Mouse (Mus musculus) embryonic facial prominence, embryonic 11.5 days (tissue): ENCODE measurements around the gene Lrrc26. TPM values are rescaled to one million over a fixed set of nuclear protein-coding genes. Genes with fewer than 3 reads are reported as not detected.
"Not testable (repeated sequence)": the region's sequence is repeated elsewhere in the genome, so short reads cannot be mapped to it uniquely, and the experiment has no call there.

Experiments
- ATAC-seq: fragments of 200-750 bp; cut with Nextera tagmentation; replicated peaks from 2 replicates; pipeline ENCODE4 v1.8.0; 2017; ENCODE audit warnings: low read depth; ENCODE audit not compliant: insufficient number of reproducible peaks, low FRiP score, low TSS enrichment
- DNase-seq: peaks from one replicate; pipeline ENCODE4 v3.0.0-alpha.2; 2015; ENCODE audit warnings: low spot score
- H3K27ac ChIP-seq: fragments of 300-500 bp; sonication (generic); replicated peaks from 2 replicates; pipeline ENCODE4 v1.5.1; 2014; ENCODE audit warnings: mild to moderate bottlenecking, low read depth, low read length, control low read depth
- H3K27me3 ChIP-seq: fragments of 300-500 bp; sonication (generic); 2 replicates; pipeline ENCODE4 v1.6.1; 2014; ENCODE audit warnings: mild to moderate bottlenecking, low read length, moderate library complexity, mixed read lengths; ENCODE audit not compliant: control insufficient read depth, insufficient read depth
- H3K36me3 ChIP-seq: fragments of 300-500 bp; sonication (generic); replicated peaks from 2 replicates; pipeline ENCODE4 v1.6.1; 2014; ENCODE audit warnings: low read depth, mild to moderate bottlenecking, low read length, moderate library complexity, mixed read lengths; ENCODE audit not compliant: control insufficient read depth, insufficient read depth
- H3K4me1 ChIP-seq: fragments of 300-500 bp; sonication (generic); 2 replicates; pipeline ENCODE4 v1.6.1; 2014; ENCODE audit warnings: low read length, mixed read lengths; ENCODE audit not compliant: control insufficient read depth, insufficient read depth
- H3K4me2 ChIP-seq: fragments of 300-500 bp; sonication (generic); 2 replicates; pipeline ENCODE4 v1.6.1; 2014; ENCODE audit warnings: low read depth, mild to moderate bottlenecking, control low read depth, low read length, moderate library complexity
- H3K4me3 ChIP-seq: fragments of 300-500 bp; sonication (generic); 2 replicates; pipeline ENCODE4 v1.5.1; 2014; ENCODE audit warnings: low read depth, low read length, control low read depth
- H3K9ac ChIP-seq: fragments of 300-500 bp; sonication (generic); replicated peaks from 2 replicates; pipeline ENCODE4 v1.6.1; 2014; ENCODE audit warnings: mild to moderate bottlenecking, control low read depth, low read length
- H3K9me3 ChIP-seq: fragments of 300-500 bp; sonication (generic); replicated peaks from 2 replicates; pipeline ENCODE4 v1.6.1; 2016; ENCODE audit warnings: mild to moderate bottlenecking, low read length, inconsistent platforms, mixed read lengths; ENCODE audit not compliant: control insufficient read depth
- WGBS: fragments of 180-500 bp; shearing (Covaris S2); extraction: QIAGEN DNeasy Blood & Tissue Kit; methylation state at CpG from one replicate; pipeline ENCODE4 v1.1.7; 2014; 5-methylcytosine and 5-hydroxymethylcytosine counted together
- polyA plus RNA-seq: library from polyadenylated mRNA; unstranded; fragments of >200 nt; fragmentation: Nextera tagmentation; extraction: Ambion mirVana; gene quantifications from 2 replicates; pipeline ENCODE4 v1.2.1, GENCODE M21; 2014

The Lrrc26 gene
- polyA plus RNA-seq, 1 experiment from 2014 or later: not detected

DNA sequence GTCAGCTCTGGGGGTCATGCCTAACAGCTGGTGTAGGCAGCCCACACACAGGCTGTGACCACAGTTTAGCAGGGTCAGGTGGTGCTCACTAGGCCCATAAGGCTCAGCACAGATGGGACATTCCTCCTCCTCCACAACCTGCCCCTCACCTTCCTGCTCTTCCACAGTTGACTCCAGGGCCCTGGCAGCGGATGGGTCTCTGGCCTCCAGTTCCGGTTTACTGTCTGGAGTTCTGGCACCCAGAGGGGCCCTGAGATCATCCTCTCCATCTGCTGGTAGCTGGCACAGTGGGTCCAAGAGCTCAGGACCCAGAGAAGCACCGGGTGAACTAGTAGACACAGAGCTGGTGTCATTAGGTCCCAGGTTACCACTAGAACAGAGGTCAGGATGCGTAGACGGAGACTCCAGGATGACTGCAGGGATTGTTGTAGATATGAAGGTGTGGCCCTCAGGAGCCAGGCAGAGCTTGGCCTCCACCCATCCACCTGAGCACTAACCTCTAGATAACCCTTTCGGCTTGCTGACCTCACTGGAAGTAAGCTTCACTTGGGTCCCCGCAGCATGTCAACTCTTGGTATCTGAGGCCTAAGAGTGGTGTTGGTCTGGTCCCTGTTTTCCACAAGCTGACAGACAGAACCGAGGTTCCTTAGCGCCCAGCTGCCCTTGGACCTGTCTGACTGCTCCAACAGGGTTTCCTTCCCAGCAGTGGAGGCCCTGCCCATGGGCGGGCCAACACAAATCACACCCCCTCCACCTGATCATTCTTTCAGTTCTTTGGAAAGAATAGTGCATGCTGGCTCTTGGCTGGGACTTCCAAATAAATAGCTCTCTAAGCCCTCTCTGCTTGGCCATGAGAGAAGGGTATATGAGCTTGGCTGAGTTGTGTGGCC is 43.3 kb upstream of the Lrrc26 start, which contains the start of gene AL732309.1:
AL732309.1 (minus strand) TSS at position 681 of the 890 bp plus-strand sequence.
- H3K36me3 ChIP-seq: no peaks in the 10 kb centered on the region; the same call in 1 of the 2 replicates
- WGBS: 89% methylated on average over 10 of the region's 10 CpGs
- no peak for ATAC-seq

GRCm38 (mm10) chr2:25252331-25252730 is 37.4 kb upstream of the Lrrc26 start:
- 87% methylated on average over 1 of the region's 1 CpGs for WGBS
- H3K4me2 ChIP-seq: no peak overlapping the region
- no peak overlapping the region for H3K27ac ChIP-seq
- H3K27me3 ChIP-seq: no peaks in the 10 kb centered on the region
- H3K9me3 ChIP-seq: no peaks in the 10 kb centered on the region
- H3K9ac ChIP-seq: no peak overlapping the region
- DNase-seq (no peak), ATAC-seq (no peak)
- no peaks in the 10 kb centered on the region; the same call in 1 of the 2 replicates for H3K4me1 ChIP-seq
- H3K36me3 ChIP-seq: no peaks in the 10 kb centered on the region; the same call in 1 of the 2 replicates
- no peak overlapping the region for H3K4me3 ChIP-seq

More for the DNA sequence above, 43.3 kb upstream of the Lrrc26 start, which contains the start of gene AL732309.1:
- peaks cover 19% of the 10 kb centered on the region for H3K27me3 ChIP-seq
- no peak within 1 kb of the TSS for H3K27ac ChIP-seq
- H3K4me2 ChIP-seq: no peak within 1 kb of the TSS
- no peak within 1 kb of the TSS for H3K4me3 ChIP-seq
- H3K9me3 ChIP-seq: no peaks in the 10 kb centered on the region
- peaks cover 6% of the 10 kb centered on the region; the same call in 1 of the 2 replicates for H3K4me1 ChIP-seq
- no peak within 1 kb of the TSS for H3K9ac ChIP-seq
- DNase-seq: no peak

DNA sequence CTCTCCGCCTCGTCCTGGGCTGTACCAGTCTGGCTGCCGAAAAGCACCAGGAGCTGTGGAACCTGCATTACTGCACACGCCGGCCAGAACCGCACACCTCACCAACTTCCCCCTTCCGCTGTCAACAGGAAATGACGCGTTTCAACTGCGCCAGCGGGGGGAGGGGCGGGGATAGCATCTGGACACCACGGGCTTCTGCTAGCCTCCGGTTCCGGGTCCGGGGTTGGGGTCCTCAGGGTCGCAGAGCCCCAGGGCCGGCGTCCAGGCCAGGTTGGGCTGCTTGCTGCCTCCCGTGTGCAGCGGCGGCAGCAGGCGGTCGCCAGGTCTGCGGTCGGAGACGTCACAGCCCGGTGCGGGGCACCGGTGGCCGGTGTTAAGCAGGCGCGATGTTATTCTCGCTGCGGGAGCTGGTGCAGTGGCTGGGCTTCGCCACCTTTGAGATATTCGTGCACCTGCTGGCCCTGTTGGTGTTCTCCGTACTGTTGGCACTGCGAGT is 34.4 kb upstream of the Lrrc26 start, which contains the start of gene Tmem203:
Tmem203 (plus strand) TSS at position 156 of the 496 bp plus-strand sequence.
- peak; percentile 87 for ATAC-seq
- DNase-seq: peak; percentile 96
- H3K27ac ChIP-seq: peak within 1 kb of the TSS; percentile 56; the same call in 1 of the 2 replicates
- H3K36me3 ChIP-seq: no peaks in the 10 kb centered on the region
- H3K4me1 ChIP-seq: no peaks in the 10 kb centered on the region; the same call in 1 of the 2 replicates
- H3K9ac ChIP-seq: peak within 1 kb of the TSS; percentile 89
- no peaks in the 10 kb centered on the region for H3K27me3 ChIP-seq
- H3K9me3 ChIP-seq: no peaks in the 10 kb centered on the region
- peak within 1 kb of the TSS; percentile 90 for H3K4me2 ChIP-seq
- peak within 1 kb of the TSS; percentile 97 for H3K4me3 ChIP-seq
- under 1% methylated on average over 39 of the region's 39 CpGs for WGBS

DNA sequence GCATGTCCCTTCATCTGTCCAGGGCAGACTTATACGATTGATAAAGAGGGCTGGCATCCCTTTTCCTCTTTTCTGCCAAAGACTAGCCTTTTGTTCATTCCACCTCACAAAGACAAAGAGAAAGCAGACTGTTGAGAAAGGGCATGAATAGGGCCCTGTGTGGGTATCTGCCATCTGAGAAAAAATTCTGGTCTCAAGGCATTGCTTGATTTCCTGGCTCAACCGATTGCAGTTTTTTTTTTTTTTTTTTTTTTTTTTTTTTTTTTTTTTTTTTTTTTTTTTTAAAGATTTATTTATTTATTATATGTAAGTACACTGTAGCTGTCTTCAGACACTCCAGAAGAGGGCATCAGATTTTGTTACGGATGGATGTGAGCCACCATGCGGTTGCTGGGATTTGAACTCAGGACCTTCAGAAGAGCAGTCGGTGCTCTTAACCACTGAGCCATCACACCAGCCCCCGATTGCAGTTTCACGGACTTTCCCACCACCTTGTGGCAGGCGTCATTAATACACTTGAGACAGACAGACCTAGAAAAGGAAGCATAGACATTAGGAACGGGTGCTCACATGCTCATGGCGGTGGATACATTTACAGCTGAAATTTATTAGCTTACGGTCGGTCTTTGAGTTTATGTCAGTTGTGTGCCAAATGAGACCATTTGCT is 33.1 kb upstream of the Lrrc26 start:
- H3K36me3 ChIP-seq, H3K27me3 ChIP-seq, H3K4me1 ChIP-seq, DNase-seq, H3K9me3 ChIP-seq, H3K27ac ChIP-seq, ATAC-seq: not testable (repeated sequence)
- H3K4me2 ChIP-seq: peak overlapping the region; percentile 90
- peak overlapping the region; percentile 89 for H3K9ac ChIP-seq
- WGBS: 66% methylated on average over 11 of the region's 12 CpGs
- H3K4me3 ChIP-seq: peak overlapping the region; percentile 97; the same call in 1 of the 2 replicates

DNA sequence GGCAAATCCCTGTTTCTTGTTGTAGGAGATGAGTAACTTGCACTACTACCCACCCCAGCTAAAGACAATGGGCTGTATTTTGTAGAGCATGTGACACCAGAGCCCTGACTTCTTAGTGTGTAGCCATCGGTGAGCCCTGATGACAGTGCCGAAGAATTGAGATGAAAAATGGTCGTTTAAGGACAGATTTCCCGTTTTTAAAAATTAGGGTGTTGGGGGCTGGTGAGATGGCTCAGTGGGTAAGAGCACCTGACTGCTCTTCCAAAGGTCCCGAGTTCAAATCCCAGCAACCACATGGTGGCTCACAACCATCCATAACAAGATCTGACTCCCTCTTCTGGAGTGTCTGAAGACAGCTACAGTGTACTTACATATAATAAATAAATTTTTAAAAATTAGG is 32.5 kb upstream of the Lrrc26 start:
- ATAC-seq, H3K9ac ChIP-seq, DNase-seq, H3K27me3 ChIP-seq, H3K9me3 ChIP-seq, H3K4me2 ChIP-seq, H3K4me1 ChIP-seq, H3K36me3 ChIP-seq, H3K4me3 ChIP-seq, H3K27ac ChIP-seq: not testable (repeated sequence)
- 92% methylated on average over 5 of the region's 5 CpGs for WGBS

DNA sequence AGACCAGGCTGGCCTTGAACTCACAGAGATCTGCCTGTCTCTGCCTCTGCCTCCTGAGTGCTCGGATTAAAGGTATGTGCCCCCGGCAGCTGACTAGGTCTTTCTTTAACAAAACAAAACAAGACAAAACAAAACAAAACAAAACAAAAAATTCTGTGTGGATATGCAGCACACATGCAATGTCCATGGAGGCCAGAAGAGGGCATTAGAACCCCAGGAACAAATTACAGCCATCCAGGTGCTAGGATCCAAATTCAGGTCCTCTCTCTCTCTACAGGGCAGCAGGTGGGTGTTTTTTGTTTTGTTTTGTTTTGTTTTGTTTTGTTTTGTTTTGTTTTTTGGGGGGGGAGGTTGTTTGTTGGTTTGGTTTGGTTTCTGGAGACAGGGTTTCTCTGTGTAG is 30.8 kb upstream of the Lrrc26 start:
- ATAC-seq: no peak
- no peak overlapping the region for H3K4me3 ChIP-seq
- H3K4me2 ChIP-seq: no peak overlapping the region
- no peaks in the 10 kb centered on the region for H3K36me3 ChIP-seq
- H3K27me3 ChIP-seq: peaks cover 4% of the 10 kb centered on the region
- no peaks in the 10 kb centered on the region for H3K9me3 ChIP-seq
- H3K9ac ChIP-seq: no peak overlapping the region
- WGBS: 60% methylated on average over 2 of the region's 2 CpGs
- no peak overlapping the region for H3K27ac ChIP-seq
- peaks cover 7% of the 10 kb centered on the region for H3K4me1 ChIP-seq
- no peak for DNase-seq

DNA sequence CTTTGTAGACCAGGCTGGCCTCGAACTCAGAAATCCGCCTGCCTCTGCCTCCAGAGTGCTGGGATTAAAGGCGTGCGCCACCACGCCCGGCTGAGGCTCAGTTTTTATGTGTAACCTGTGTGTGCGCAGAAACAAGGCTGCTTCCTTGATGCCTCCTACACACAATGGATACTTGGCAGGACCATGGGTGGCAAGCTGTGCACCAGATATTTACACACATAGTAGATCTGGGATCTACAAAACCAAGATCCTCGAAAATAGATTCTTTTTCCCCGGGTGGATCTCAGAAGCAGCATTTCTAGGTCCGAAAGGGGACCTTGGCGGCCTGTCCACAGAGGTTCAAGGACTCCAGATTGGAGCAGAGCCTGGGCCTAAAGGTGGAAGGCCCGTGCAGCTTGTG is 27.8 kb upstream of the Lrrc26 start:
- peak overlapping the region; percentile 93 for H3K4me2 ChIP-seq
- peak overlapping the region; percentile 66 for H3K4me3 ChIP-seq
- peaks cover 12% of the 10 kb centered on the region for H3K27me3 ChIP-seq
- H3K4me1 ChIP-seq: peaks cover 9% of the 10 kb centered on the region
- whole genome bisulfite sequencing: 48% methylated on average over 12 of the region's 12 CpGs
- H3K27ac ChIP-seq: no peak overlapping the region
- no peaks in the 10 kb centered on the region for H3K9me3 ChIP-seq
- peak overlapping the region; percentile 29 for H3K9ac ChIP-seq
- no peaks in the 10 kb centered on the region for H3K36me3 ChIP-seq
- ATAC-seq (no peak), DNase-seq (no peak)
